Mouse (Mus musculus): ENCODE results near the gene Zgpat. TPM values are rescaled to one million over a fixed set of nuclear protein-coding genes. Genes with fewer than 3 reads are reported as not detected.

The Zgpat gene
- polyA plus RNA-seq (2016; fragmentation: Nextera tagmentation; extraction: Ambion mirVana): 43.8 and 54.0 TPM in 2 replicates

DNA sequence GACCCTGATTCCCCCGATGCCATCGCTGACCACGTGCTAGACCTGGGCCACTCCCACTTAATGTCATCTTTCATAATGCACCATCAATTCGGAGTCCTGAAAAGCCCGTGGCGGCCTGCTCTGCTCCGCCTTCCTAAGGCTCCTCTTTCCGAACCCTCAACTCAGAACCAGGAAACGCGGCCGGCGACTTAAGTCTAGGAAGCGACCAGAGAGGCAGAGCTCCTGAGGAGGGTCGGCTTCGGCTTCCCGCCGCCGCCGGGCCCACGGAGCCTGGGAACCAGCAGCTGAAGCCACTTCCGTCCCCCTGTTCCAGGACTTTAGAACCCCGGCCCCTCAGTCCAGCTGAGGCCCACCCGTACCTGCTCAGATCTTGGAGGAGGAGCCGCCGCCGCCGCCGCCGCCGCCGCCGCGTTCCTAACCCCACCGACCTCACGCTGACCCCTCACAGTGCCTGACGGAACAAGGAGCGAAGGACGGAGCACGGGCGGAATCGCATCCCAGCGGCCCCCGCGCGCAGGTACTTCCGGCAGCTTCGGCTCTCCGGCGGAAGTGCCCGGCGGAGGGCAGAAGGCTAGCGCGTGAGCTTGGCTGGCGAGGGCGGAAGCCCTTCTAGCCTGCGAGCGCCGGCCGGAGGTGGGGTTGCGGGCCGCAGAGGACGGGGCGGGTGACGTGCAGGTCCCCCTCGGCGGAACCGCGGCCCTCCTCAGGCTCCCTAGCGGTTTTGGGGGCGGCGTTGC lies at the start of gene Zgpat, which contains the start of gene Arfrp1:
Zgpat (plus strand) TSS at position 69 of the 737 bp plus-strand sequence.
Arfrp1 (minus strand) TSS at position 545 of the 737 bp plus-strand sequence.
- Histone ChIP-seq H3K4me1 (peaks cover 28% of the 10 kb centered on the region), H3K9me3 (replicated peaks) (no peaks in the 10 kb centered on the region), H3K27ac (peak within 1 kb of the TSS; percentile 90), H3K27me3 (ENCODE audit: low read depth, poor library complexity, severe bottlenecking) (no peaks in the 10 kb centered on the region), H3K4me3 (peak within 1 kb of the TSS; percentile 82), H3K36me3 (peaks cover 62% of the 10 kb centered on the region)
- under 1% methylated on average over 71 of the region's 71 CpGs for whole genome bisulfite sequencing
- DNase-seq (ENCODE audit: low spot score): peak; percentile 93

DNA sequence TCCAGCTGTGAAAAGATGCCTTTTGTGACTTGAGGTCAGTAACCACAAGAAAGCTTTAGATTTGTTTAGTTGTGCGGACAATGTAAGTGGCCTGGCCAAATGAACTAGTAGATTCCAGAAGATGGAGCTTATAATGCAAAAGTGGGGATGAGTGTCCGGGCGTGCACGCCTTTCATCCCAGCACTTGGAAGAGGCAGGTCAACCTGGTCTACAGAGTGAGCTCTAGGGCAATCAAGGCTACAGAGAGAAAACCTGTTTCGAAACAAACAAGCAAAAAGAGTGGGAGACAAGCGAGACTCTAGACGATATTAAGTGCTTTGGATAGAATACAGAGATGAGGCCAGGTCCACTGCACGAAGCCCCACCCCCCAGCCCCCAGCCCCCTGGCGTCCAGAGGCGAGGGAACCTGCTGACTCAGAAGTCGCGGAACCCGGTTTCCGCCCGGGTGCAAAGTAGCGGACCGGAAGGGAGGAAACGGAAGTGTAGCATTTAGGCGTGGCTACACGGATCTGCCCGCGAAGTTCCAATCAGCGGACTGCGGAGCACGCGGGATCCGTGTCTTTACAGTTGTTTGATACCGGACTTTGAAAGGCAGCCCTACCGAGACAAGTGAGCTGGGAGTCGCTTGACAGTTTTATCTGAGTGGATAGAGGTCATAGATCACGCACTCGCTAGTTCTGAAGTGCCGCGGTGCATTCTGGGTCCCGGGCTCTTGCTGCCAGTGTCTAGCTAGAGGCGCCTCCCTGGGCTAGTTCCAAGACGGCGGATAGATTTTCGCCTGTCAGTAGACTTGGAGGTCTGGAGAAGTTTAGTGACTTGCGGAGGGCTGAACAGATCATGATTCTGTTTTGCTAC lies 45.3 kb upstream of the Zgpat start, which contains the start of gene Rtel1:
Rtel1 (plus strand) TSS at position 492 of the 855 bp plus-strand sequence.
- 8% methylated on average over 40 of the region's 40 CpGs for WGBS
- Histone ChIP-seq H3K9me3 (replicated peaks) (no peaks in the 10 kb centered on the region), H3K4me1 (peaks cover 16% of the 10 kb centered on the region), H3K36me3 (peaks cover 29% of the 10 kb centered on the region), H3K27me3 (ENCODE audit: low read depth, poor library complexity, severe bottlenecking) (peaks cover 27% of the 10 kb centered on the region), H3K27ac (peak within 1 kb of the TSS; percentile 91), H3K4me3 (peak within 1 kb of the TSS; percentile 71)
- peak; percentile 94 for DNase-seq (ENCODE audit: low spot score)

DNA sequence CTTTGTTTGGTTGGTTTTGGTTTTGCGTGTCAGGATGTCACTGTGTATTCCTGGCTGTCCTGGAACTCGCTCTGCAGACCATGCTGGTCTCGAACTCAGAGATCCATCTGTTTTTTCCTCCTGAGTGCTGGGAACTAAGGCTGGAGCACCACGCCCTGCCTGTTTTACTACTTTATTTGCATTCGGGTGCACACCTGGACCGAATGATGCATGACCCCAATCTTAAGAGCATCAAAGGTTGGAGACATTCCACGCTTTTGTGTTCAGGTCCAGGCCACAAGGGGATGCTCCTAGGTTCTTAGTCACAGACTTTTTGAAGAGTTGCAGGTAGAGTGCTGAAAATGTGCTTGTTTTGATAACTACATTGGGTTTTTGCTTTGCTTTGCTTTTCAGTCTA lies 44.6 kb upstream of the Zgpat start:
- WGBS: 15% methylated on average over 7 of the region's 7 CpGs
- no peak for DNase-seq (ENCODE audit: low spot score)
- H3K9me3 ChIP-seq (replicated peaks): no peaks in the 10 kb centered on the region
- H3K27me3 ChIP-seq (ENCODE audit: low read depth, poor library complexity, severe bottlenecking): peaks cover 20% of the 10 kb centered on the region
- H3K4me3 ChIP-seq: peak overlapping the region; percentile 71
- H3K36me3 ChIP-seq: peaks cover 36% of the 10 kb centered on the region
- peaks cover 16% of the 10 kb centered on the region for H3K4me1 ChIP-seq
- peak overlapping the region; percentile 91 for H3K27ac ChIP-seq

DNA sequence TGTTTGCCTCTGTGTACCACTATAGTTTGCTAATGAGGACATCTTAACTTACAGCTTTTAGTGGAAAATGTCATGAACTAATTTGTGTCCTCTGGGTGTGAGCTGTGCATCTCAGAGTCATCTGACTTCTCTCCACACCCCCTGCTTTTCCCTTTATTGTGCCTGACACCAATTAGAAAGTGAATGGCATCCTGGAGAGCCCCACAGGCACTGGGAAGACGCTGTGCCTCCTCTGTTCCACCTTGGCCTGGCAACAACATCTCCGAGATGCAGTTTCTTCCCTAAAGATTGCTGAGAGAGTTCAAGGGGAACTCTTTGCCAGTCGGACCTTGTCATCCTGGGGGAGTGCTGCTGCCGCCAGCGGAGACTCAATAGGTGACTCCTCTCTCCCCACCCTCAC lies 42.6 kb upstream of the Zgpat start:
- Histone ChIP-seq H3K4me3 (no peak overlapping the region), H3K4me1 (peaks cover 16% of the 10 kb centered on the region), H3K27me3 (ENCODE audit: low read depth, poor library complexity, severe bottlenecking) (no peaks in the 10 kb centered on the region; the same call in 1 of the 2 replicates), H3K36me3 (peaks cover 56% of the 10 kb centered on the region), H3K9me3 (replicated peaks) (no peaks in the 10 kb centered on the region), H3K27ac (no peak overlapping the region)
- WGBS: 75% methylated on average over 5 of the region's 5 CpGs
- DNase-seq (ENCODE audit: low spot score): no peak

DNA sequence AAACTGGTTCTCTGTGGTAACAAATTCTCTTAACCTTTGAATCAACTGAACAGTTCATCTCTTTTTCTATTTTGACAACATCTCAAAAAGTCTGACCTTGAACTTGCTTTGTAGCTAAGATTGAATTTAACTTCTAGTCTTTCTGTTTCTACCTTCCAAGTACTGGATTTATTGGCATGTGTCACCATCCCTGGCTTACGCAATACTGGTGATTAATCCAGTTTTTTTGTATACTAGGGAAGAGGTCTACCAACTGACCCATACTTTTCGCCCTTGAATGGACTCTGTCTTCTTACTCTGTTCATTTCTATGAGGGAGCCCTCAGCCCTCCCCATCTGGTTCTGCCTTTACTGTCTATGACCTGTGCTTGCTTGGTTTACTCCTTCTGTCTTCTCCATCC lies 38.6 kb upstream of the Zgpat start:
- Histone ChIP-seq H3K27me3 (ENCODE audit: low read depth, poor library complexity, severe bottlenecking) (no peaks in the 10 kb centered on the region), H3K36me3 (peaks cover 96% of the 10 kb centered on the region), H3K27ac (no peak overlapping the region), H3K4me1 (no peaks in the 10 kb centered on the region), H3K9me3 (replicated peaks) (no peaks in the 10 kb centered on the region), H3K4me3 (no peak overlapping the region)
- no peak for DNase-seq (ENCODE audit: low spot score)
- WGBS: 91% methylated on average over 2 of the region's 2 CpGs

DNA sequence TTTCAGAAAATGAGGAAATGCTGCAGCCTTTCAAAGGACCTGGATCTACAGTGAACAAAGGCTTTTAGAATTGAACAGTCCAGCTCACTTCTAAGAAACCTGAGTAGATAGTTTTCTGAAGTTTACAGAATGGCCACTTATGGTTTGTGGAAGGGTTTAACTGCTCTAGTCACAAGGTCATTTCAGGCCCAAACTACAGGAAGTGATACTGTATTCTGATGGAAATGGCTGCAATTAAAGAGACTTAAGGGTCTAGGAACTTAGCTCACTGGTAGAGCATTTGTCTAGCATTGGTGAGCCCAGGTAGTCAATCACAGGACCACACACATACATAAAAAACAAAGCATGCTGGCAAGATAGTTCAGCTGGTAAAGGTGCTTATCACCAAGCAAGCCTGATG lies 32.2 kb upstream of the Zgpat start:
- no peaks in the 10 kb centered on the region for H3K4me1 ChIP-seq
- no peak overlapping the region for H3K27ac ChIP-seq
- H3K4me3 ChIP-seq: no peak overlapping the region
- H3K27me3 ChIP-seq (ENCODE audit: low read depth, poor library complexity, severe bottlenecking): no peaks in the 10 kb centered on the region
- H3K9me3 ChIP-seq (replicated peaks): no peaks in the 10 kb centered on the region
- no peak for DNase-seq (ENCODE audit: low spot score)
- H3K36me3 ChIP-seq: peaks cover 92% of the 10 kb centered on the region

DNA sequence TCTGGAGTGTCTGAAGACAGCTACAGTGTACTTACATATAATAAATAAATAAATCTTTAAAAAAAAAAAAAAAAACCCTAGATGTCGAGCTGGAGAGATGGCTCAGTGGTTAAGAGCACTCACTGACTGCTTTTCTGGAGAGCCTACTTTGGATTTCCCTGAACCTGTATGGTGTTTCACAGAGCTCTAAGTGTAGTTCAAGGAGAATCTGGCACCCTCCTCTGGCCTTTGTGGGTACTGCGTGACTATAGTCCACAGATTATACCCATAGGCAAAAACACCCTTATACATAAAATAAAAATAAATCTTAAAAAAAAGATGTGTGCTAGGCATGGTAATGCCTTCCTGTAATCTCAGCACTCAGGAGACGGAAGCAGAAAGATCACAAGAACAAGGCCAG lies 30.7 kb upstream of the Zgpat start:
- Histone ChIP-seq H3K36me3 (peaks cover 92% of the 10 kb centered on the region), H3K4me1 (no peaks in the 10 kb centered on the region), H3K4me3 (no peak overlapping the region), H3K27ac (no peak overlapping the region), H3K9me3 (replicated peaks) (no peaks in the 10 kb centered on the region), H3K27me3 (ENCODE audit: low read depth, poor library complexity, severe bottlenecking) (no peaks in the 10 kb centered on the region)
- 70% methylated on average over 3 of the region's 3 CpGs for WGBS
- peak; percentile 67 for DNase-seq (ENCODE audit: low spot score)

DNA sequence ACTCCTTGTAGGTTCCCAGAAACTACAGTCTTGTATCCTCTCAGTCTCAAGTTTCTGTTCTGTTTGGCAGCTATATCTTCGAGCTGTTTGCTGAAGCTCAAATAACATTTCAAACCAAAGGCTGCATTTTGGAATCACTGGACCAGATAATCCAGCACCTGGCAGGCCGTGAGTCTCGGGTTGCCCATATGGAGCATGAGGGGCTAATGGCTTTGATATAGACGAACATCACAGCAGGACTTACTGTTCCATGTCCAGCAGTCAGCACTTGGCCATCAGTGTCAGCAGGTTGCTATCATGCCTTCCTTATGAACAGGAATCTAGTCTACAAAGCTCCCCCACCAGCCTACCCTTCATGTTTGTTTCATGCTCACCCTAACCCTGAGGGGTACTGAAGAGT lies 24.3 kb upstream of the Zgpat start:
- H3K36me3 ChIP-seq: peaks cover 96% of the 10 kb centered on the region
- H3K4me3 ChIP-seq: no peak overlapping the region
- H3K4me1 ChIP-seq: no peaks in the 10 kb centered on the region
- no peak for DNase-seq (ENCODE audit: low spot score)
- no peak overlapping the region for H3K27ac ChIP-seq
- H3K27me3 ChIP-seq (ENCODE audit: low read depth, poor library complexity, severe bottlenecking): no peaks in the 10 kb centered on the region
- H3K9me3 ChIP-seq (replicated peaks): no peaks in the 10 kb centered on the region
- WGBS: 95% methylated on average over 4 of the region's 4 CpGs

DNA sequence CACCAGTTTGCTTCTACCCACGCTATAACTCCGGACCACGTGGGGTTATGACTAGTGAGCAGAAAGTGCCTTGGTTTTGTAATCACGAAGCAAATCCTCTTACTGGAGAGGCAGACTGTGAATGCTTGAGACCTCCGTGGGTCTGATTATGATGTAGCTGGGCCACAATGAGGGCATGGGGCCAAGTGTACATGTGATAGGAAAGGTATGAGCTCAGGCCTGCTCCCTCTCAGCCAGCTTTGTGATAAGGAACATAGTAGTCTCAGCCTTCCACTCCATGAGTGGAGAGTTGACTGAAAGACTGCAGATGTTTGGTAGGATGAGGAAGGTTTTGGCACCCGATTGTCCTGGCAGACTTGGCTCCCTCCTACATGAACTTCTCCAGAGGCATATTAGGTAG lies 22.0 kb upstream of the Zgpat start:
- H3K4me1 ChIP-seq: no peaks in the 10 kb centered on the region
- H3K27ac ChIP-seq: no peak overlapping the region
- 95% methylated on average over 6 of the region's 6 CpGs for WGBS
- H3K27me3 ChIP-seq (ENCODE audit: low read depth, poor library complexity, severe bottlenecking): no peaks in the 10 kb centered on the region
- H3K9me3 ChIP-seq (replicated peaks): no peaks in the 10 kb centered on the region
- DNase-seq (ENCODE audit: low spot score): no peak
- peaks cover 97% of the 10 kb centered on the region for H3K36me3 ChIP-seq
- H3K4me3 ChIP-seq: no peak overlapping the region

DNA sequence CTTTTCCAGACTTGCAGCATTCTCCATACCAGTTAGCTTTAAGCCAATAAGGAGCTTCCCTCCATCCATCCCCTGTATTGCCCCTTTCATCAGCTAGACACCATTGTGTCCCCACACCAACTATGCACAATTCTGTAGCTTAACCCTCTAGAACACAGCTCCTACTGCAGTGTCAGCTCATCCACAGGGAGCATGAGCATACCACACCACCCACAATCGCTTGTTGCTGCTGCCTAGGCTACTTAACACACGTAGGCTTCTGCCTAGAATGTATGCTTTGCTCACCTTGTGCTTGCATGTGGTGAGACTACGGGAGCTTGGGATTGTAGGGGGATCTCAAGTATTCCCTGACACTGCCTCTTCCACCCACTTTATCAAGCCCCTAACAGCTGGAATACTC lies 7.9 kb upstream of the Zgpat start:
- Histone ChIP-seq H3K4me1 (no peaks in the 10 kb centered on the region), H3K9me3 (replicated peaks) (no peaks in the 10 kb centered on the region), H3K27ac (no peak overlapping the region), H3K4me3 (no peak overlapping the region), H3K36me3 (peaks cover 100% of the 10 kb centered on the region), H3K27me3 (ENCODE audit: low read depth, poor library complexity, severe bottlenecking) (no peaks in the 10 kb centered on the region)
- no peak for DNase-seq (ENCODE audit: low spot score)
- WGBS: 86% methylated on average over 3 of the region's 3 CpGs

DNA sequence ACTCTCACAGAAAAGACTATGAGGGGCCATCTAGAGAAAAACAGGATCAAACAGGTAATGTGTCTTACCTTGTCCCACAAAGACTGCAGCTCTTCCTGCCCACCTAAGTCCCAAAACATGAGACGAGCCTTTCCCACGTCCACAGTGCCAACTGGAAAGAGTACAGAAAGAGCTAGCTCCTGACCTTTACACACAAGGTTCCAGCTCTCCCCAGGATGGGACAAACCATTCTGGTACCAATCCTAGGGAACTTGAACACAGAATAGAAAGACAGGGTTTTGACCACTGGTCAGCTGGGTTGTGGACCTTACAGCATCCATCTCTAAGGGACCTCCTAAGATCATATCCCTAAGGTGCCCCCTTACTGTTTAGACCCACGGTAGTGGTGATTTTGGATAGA lies 782 bp upstream of the Zgpat start:
- Histone ChIP-seq H3K36me3 (peaks cover 62% of the 10 kb centered on the region), H3K27me3 (ENCODE audit: low read depth, poor library complexity, severe bottlenecking) (no peaks in the 10 kb centered on the region), H3K4me1 (peaks cover 28% of the 10 kb centered on the region), H3K27ac (0 out of 2 replicates have a peak overlapping the region, but pooled peaks have one; percentile 90), H3K9me3 (replicated peaks) (no peaks in the 10 kb centered on the region), H3K4me3 (peak overlapping the region; percentile 82)
- whole genome bisulfite sequencing: 91% methylated on average over 3 of the region's 3 CpGs
- DNase-seq (ENCODE audit: low spot score): no peak

DNA sequence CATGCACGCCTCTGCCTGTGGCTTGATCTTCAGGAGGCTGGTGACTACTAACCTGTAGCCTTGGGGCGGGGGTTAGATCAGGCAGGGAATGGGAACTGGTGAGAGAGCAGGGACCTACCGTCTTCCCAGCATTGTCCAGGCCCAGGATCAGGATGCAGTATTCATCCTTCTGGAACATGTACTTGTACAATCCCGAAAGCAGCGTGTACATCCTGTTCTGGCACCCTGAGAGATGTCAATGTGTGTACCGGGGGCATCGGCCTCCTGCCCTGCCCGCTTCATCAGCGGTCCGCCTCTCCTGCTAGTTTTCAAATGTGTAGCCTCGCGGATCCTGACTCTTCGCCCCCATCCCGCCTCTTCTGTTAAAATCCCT lies 255 bp upstream of the Zgpat start:
- WGBS: 12% methylated on average over 14 of the region's 14 CpGs

DNA sequence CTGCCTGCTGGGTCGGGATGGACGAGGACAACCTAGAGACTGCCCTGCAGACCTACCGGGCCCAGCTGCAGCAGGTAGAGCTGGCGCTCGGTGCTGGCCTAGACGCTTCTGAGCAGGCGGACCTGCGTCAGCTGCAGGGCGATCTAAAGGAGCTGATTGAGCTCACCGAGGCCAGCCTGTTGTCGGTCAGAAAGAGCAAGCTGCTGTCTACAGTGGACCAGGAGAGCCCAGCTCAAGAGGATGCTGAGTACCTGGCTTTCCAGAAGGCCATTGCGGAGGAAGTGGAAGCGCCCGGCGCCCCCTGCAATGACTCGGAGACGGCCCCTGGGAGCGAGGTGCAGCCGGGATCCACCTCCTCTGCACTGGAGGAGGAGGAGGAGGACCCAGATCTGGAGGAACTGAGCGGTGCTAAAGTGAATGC lies 937 bp downstream of the Zgpat start:
- Histone ChIP-seq H3K4me3 (peak overlapping the region; percentile 82), H3K27ac (peak overlapping the region; percentile 90), H3K4me1 (peaks cover 28% of the 10 kb centered on the region), H3K9me3 (replicated peaks) (no peaks in the 10 kb centered on the region), H3K27me3 (ENCODE audit: low read depth, poor library complexity, severe bottlenecking) (no peaks in the 10 kb centered on the region), H3K36me3 (peaks cover 62% of the 10 kb centered on the region)
- under 1% methylated on average over 20 of the region's 20 CpGs for WGBS
- no peak for DNase-seq (ENCODE audit: low spot score)

More for the DNA sequence above, 255 bp upstream of the Zgpat start:
- Histone ChIP-seq H3K27me3 (ENCODE audit: low read depth, poor library complexity, severe bottlenecking) (no peaks in the 10 kb centered on the region), H3K4me1 (peaks cover 28% of the 10 kb centered on the region), H3K4me3 (peak overlapping the region; percentile 82), H3K9me3 (replicated peaks) (no peaks in the 10 kb centered on the region), H3K27ac (peak overlapping the region; percentile 90), H3K36me3 (peaks cover 62% of the 10 kb centered on the region)
- DNase-seq (ENCODE audit: low spot score): no peak
